Mouse (Mus musculus): ENCODE measurements around the gene Mrnip.

The Mrnip gene

GRCm38 (mm10) chr11:50224671-50225530 is 50.7 kb downstream of the Mrnip start:
- DNase-seq (ENCODE audit: low read depth, low spot score) = no peak

DNA sequence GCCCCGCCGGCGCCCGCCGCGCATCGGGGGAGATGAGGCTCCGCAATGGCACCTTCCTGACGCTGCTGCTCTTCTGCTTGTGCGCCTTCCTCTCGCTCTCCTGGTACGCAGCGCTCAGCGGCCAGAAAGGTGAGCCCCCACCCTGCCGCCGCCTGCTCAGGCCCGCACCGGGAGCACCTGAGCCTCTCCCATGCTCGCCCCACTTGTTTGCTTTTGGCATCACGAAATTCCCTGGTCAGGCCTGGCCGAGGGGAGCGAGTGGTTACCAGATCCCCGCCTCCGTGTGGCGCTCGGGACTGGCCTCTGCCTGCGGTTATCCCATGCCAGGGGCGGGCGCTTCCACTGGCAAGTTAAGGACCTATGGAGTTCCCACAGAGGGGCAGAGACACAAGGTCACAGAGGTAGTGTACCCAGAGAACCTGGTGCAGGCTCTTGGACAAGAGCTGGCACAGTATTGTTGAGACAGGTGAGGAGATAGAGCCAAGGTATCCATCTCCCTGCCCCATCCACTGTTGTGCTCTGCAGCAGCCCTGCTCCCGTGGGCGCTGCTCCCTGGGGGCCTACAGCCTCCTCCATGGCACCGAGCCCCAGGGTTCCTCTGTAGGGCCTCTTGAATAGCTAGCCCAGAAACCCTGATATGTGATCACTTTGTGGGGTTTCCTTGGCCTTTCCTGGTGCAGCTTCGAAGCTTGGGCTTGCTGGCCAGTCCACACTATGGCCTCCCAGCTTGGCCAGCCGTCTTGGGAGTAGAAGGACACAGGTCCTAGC is 51.6 kb downstream of the Mrnip start:
- no peak for DNase-seq (ENCODE audit: low read depth, low spot score)

DNA sequence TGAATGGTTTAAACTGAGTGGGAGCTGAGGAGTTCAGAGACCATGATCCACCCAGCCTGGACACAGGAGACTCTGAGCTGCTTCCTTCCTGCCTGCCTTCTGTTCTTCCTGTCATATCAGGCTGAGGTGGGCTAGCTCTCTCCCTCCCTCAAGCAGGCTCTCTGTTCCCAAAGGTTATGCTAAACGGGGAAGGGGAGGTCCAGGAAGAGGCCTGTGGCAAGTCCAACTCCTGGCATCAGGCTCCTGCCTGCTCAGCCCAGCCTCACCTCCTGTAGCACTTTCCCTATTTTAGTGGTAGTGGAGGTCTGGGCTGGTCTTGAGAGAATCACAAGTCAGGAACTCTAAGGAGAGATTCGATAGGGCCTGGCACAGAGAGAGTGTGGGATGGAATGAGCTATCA is 52.2 kb downstream of the Mrnip start:
- no peak for DNase-seq (ENCODE audit: low read depth, low spot score)

GRCm38 (mm10) chr11:50227226-50227625 is 53.0 kb downstream of the Mrnip start:
- DNase-seq (ENCODE audit: low read depth, low spot score) = no peak

DNA sequence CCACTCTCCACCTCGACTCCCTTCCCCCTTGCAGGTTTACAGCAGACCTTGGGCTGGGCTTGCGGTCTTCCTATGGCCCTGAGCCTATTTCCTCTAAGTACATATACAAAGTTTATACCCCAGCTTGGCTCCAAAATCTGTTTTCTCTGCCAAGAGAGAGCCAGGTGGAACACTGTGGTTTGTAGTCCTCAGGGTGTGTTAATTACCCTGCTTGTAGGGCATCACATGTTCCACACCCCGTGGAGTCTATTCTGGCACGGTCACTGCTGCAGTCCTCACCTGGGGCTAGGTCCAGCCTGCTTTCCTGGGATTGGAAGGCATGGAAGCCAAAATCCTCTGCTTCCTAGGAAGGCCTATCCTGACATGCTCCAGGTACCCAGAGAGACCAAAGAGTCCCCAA is 53.5 kb downstream of the Mrnip start:
- no peak for DNase-seq (ENCODE audit: low read depth, low spot score)

DNA sequence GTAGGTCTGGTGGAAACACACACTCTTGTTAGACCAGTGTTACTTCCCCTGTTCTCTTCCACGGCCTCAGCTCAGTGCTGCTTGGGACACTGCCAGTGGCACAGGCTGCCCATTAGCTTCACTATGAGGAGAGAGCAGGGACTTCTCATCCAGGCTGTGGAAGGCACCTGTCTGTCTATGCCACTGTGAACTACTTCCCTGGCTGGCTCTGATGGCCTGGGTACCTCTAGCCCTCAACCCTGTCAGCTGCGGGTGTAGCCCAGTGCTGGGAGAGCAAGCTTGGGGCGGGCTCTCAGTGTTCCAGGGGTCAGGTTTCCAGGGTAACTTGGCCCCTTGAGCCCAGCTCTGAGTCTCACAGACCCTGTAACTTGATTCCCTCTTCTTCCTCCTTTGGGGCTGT is 54.5 kb downstream of the Mrnip start:
- DNase-seq (ENCODE audit: low read depth, low spot score) = no peak

- no peak for DNase-seq (ENCODE audit: low read depth, low spot score)
These were observed 55.1 kb downstream of the Mrnip start for GRCm38 (mm10) chr11:50229252-50229910.

- DNase-seq (ENCODE audit: low read depth, low spot score) = no peak
These were observed 56.4 kb downstream of the Mrnip start for GRCm38 (mm10) chr11:50230481-50231304.

GRCm38 (mm10) chr11:50231411-50231810 is 57.2 kb downstream of the Mrnip start:
- DNase-seq (ENCODE audit: low read depth, low spot score) = no peak

DNA sequence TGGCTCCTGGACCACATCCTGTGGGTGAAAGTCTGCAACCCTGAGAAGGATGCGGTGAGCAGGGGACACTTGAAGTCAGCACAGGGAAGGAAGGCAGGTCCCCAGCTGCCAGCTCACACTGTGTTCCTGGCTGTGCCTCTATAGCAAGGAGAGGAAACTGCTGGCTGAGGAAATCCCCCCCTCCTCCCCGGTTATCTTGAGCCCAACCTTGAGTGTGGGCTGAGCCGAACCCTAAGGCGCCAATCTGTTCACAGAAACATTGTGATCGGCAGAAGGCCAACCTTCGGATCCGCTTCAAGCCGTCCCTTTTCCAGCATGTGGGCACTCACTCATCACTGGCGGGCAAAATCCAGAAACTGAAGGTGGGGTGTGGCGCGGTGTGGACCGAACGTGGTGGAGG is 58.8 kb downstream of the Mrnip start:
- no peak for DNase-seq (ENCODE audit: low read depth, low spot score)

GRCm38 (mm10) chr11:50233993-50234392 is 59.7 kb downstream of the Mrnip start:
- DNase-seq (ENCODE audit: low read depth, low spot score) = no peak

DNA sequence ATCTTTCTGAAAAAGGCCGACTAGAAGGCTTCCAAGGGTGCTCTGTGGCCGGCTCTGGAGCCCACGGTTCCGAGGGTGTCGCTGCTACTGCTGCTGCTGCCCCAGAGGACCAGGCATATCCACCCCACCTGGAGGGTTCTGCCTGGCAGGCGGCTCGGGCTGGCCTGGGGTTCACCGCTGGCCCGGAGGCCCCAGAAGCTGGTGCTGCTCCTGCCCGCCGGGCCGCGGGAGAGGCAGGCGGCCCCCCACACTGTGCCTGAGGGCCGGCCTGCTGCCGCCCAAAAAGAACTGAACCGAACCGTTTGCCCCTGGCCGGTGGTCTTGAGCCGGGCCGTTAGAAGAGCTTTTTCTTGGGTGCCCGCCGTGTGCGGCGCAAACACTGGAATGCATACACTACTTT is 60.4 kb downstream of the Mrnip start:
- no peak for DNase-seq (ENCODE audit: low read depth, low spot score)

- DNase-seq (ENCODE audit: low read depth, low spot score) = peak; percentile 90
These were observed 62.3 kb downstream of the Mrnip start for GRCm38 (mm10) chr11:50236540-50236936.

DNA sequence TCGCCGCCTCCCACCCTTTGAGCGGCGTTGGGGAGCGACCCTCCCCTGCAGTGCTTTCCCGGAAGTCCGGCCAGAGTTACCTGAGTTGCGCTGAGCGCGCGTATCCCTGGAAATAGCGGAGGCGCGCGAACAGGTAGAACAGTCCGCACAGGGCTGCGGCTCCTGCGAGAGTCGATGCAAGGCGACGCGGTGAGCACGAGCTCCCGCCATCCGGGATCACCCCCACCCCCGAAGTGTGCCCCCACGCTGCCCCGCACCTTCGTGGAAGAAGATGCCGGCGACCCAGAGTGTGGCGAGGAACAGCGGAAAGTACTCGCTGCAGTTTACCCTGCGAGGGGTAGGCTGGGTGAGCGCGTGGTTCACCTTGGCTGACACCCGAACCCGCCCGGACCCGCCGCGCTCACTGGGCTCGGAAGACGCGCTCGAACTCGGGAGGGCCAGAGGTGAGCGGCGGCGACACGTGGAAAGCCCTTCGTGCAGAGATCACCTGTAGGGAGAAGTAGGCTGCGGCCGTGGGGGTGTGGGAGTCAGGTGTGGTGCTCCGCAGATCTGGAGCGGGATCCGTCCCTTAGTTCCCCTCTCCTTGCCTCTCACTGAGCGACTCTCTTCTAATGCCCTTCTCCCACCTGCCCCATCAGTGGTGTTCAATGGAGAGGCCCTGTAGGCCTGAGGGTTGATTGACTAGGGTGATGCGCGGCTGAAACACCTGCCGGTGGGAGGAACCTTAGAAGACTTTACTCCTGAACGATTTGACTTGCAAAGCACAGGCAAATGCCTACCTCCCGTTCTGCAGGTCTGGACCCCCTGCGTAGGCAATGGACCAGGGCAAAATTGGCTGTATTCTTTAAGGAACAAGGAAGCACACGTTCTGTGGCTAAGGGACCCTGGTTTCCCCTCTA is 62.9 kb downstream of the Mrnip start:
- no peak for DNase-seq (ENCODE audit: low read depth, low spot score)

- no peak for DNase-seq (ENCODE audit: low read depth, low spot score)
These were observed 64.1 kb downstream of the Mrnip start, which contains the start of gene Ltc4s for GRCm38 (mm10) chr11:50238324-50238723. TSS of gene Ltc4s (minus strand) at chr11:50238616.

DNA sequence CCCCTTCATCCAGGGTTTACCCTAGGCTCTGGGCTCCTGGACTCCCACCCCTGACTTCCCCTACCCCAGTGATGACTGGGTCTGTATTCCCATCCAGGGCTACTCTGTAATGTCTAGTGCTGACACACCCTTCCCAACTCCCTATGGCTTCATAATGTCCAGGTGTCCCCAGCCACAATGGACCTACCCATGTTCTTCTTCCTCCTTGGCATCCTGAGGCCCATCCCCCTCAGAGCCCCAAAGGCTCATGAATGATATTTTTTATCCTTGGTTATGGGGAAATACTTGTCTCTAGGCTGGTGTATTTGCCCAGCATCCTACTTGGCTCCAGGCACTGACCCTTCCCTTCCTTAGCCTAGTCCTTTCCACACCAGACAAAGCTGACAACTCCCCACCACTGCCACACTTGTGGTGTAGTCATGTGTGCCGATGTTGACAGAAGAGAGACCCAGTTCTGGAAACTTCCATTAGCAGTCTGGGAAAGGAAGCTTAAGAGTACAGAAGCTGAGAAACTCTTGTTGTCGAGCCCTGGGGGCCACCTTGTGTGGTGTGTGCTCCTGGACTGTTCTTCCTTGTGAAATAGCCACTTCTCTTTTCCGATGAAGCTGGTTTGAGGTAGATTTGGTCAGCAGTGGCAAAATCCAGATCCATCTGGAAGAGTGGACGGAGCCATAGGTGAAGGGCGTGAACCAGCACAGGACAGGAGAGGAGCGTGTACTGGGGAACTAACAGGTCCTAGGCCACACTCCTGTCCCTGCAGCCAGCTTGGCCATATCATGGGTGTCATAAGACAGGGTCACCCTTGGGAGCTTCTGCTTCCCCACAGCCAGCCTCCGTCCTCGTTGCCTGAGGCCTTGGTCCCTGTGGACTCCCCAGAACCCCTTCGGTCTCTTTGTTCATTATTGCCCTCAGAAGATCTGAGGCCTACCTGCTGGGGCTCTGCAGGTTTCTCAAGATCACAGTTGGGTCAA is 64.9 kb downstream of the Mrnip start:
- DNase-seq (ENCODE audit: low read depth, low spot score) = no peak

DNA sequence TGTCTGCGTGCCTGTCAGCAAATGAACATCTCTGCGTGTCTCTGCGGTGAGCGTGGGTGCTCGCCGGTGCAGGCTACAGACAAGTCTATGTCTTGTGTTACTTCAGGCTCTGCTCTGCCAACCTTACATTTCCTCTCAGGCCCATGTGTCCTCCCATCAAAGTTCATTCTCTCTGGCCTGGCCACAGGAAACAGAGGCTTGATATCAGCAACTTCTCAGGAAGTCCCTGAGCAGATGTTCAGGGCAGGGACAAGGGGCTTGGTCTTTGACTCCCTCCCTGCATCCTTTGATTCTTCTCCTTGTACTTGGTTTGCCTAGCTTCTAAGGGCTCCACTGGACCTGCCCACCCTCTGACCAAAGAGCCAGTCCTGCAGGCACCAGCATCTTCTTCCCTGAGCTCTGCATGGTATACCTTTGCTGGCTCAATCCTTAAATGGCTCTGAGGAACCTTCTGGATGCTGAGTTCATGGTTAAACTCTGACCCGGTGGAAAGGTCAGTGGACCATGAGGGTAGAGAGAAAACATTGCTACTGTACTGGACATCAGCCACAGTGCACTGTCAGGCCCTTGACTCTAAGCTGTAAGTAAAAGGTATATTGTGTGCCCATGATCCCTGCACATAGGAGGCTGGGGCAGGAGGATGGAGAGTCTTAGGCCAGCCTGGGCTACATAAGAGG is 66.1 kb downstream of the Mrnip start:
- no peak for DNase-seq (ENCODE audit: low read depth, low spot score)

DNA sequence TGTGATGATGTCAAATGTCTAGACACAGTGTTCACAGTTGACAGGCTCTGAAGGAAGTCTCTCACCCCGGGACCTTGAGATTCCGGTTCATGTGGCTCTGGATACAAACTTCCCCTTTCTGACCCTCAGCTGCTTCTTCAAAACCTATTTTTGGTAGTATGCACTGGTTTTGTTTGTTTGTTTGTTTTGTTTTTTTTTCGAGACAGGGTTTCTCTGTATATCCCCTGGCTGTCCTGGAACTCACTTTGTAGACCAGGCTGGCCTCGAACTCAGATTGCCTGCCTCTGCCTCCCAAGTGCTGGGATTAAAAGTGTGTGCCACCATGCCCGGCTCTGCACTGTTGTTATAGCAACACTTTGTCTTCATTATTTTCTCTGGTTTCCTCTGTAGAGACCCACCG is 69.7 kb downstream of the Mrnip start:
- DNase-seq (ENCODE audit: low read depth, low spot score) = no peak

- DNase-seq (ENCODE audit: low read depth, low spot score) = no peak
These were observed 71.0 kb downstream of the Mrnip start for GRCm38 (mm10) chr11:50245269-50245668.

All from skeletal muscle tissue, adult 2 months (tissue).